Mouse (Mus musculus) thymus, adult 2 months (tissue): Measurements from ENCODE around the gene Tef.

Source experiments
- CTCF ChIP-seq: fragments of 200-500 bp; IDR thresholded peaks from 2 replicates; pipeline ENCODE4 v1.5.1; 2012; ENCODE audit warnings: mild to moderate bottlenecking, control low read depth, low read length, moderate library complexity, borderline replicate concordance; ENCODE audit not compliant: control insufficient read depth, poor library complexity, insufficient read depth; ENCODE audit errors: extremely low read depth
- POLR2A ChIP-seq: fragments of 200-500 bp; IDR thresholded peaks from 2 replicates; pipeline ENCODE4 v1.6.1; 2012; ENCODE audit warnings: mild to moderate bottlenecking, low read length, control low read depth, moderate library complexity; ENCODE audit not compliant: control insufficient read depth, poor library complexity, insufficient read depth; ENCODE audit errors: extremely low read depth

DNA sequence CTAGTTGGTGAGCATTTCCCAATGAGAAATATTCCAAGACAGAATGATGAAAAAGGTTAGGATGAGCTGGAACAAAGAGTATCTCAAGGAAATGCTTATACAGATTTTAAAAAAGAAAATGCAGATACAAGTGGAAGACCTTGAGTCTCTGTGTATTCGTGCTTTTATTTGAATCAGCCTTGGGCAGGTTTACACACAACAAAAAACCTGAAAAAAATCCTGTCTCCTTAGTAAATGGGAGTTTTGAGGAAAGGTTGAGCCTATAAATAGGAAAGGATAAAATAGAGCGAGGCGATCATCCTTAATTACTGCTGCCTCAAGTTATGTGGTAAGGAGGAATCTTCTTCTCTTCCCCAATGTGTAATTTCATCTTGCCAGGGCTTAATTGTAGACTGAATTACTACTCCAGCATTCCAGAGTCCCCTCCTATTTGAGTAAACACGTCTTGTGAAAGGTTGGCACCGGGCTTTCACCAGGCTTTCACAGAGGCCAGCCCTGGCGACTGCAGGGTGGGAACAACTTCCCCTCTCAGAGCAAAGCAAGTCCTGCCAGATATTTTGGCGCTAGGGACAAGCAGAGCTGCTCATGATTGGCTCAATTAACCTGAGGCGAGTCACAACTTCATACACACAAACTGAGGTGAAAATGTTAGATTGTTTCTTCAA is 58.4 kb downstream of the Tef start:
- TF ChIP-seq CTCF (no peak), POLR2A (no peak)
